Mouse (Mus musculus) MN1 (cell line): Measurements from ENCODE around the gene Tbc1d22a.
"Not testable (repeated sequence)": the region's sequence is repeated elsewhere in the genome, so short reads cannot be mapped to it uniquely, and the experiment has no call there.

Experiments
- DNase-seq: peaks from one replicate; pipeline ENCODE4 v3.0.0-alpha.2; 2016; ENCODE audit warnings: low spot score

The Tbc1d22a gene

GRCm38 (mm10) chr15:86203942-86204561 lies 10.2 kb upstream of the Tbc1d22a start:
- DNase-seq: no peak

- peak; percentile 45 for DNase-seq
Measured at GRCm38 (mm10) chr15:86205300-86205699, 9.0 kb upstream of the Tbc1d22a start.

- no peak for DNase-seq
Measured at GRCm38 (mm10) chr15:86206385-86206784, 7.9 kb upstream of the Tbc1d22a start.

GRCm38 (mm10) chr15:86212193-86212592 lies 2.1 kb upstream of the Tbc1d22a start:
- not testable (repeated sequence) for DNase-seq

GRCm38 (mm10) chr15:86214549-86215201 lies 416 bp downstream of the Tbc1d22a start:
- no peak for DNase-seq

- DNase-seq: not testable (repeated sequence)
Measured at GRCm38 (mm10) chr15:86216641-86217040, 2.4 kb downstream of the Tbc1d22a start.

GRCm38 (mm10) chr15:86219534-86220228 lies 5.4 kb downstream of the Tbc1d22a start:
- no peak for DNase-seq

- no peak for DNase-seq
Measured at GRCm38 (mm10) chr15:86220229-86220630, 6.0 kb downstream of the Tbc1d22a start.

- no peak for DNase-seq
Measured at GRCm38 (mm10) chr15:86220715-86221114, 6.5 kb downstream of the Tbc1d22a start.

GRCm38 (mm10) chr15:86221369-86221768 lies 7.1 kb downstream of the Tbc1d22a start:
- DNase-seq: no peak

- DNase-seq: not testable (repeated sequence)
Measured at GRCm38 (mm10) chr15:86221901-86222300, 7.6 kb downstream of the Tbc1d22a start.

- no peak for DNase-seq
Measured at GRCm38 (mm10) chr15:86224972-86225551, 10.8 kb downstream of the Tbc1d22a start.

- DNase-seq: no peak
Measured at GRCm38 (mm10) chr15:86226221-86226620, 12.0 kb downstream of the Tbc1d22a start.

GRCm38 (mm10) chr15:86226968-86227367 lies 12.7 kb downstream of the Tbc1d22a start:
- DNase-seq: no peak

GRCm38 (mm10) chr15:86228186-86228585 lies 13.9 kb downstream of the Tbc1d22a start:
- DNase-seq: peak; percentile 59

- no peak for DNase-seq
Measured at GRCm38 (mm10) chr15:86229088-86229487, 14.8 kb downstream of the Tbc1d22a start.

GRCm38 (mm10) chr15:86229623-86230022 lies 15.4 kb downstream of the Tbc1d22a start:
- peak; percentile 60 for DNase-seq

- no peak for DNase-seq
Measured at GRCm38 (mm10) chr15:86231170-86231569, 16.9 kb downstream of the Tbc1d22a start.

- peak; percentile 91 for DNase-seq
Measured at GRCm38 (mm10) chr15:86231831-86232512, 17.7 kb downstream of the Tbc1d22a start.

GRCm38 (mm10) chr15:86234001-86234400 lies 19.7 kb downstream of the Tbc1d22a start:
- DNase-seq: no peak

GRCm38 (mm10) chr15:86234517-86235441 lies 20.5 kb downstream of the Tbc1d22a start:
- no peak for DNase-seq
